Mouse (Mus musculus) ZHBTc4 (cell line): ENCODE data around the gene Derl3.

Experiments
- DNase-seq: peaks from one replicate; pipeline ENCODE4 v3.0.0-alpha.2; 2011; ENCODE audit warnings: low read depth, low spot score

The Derl3 gene

GRCm38 (mm10) chr10:75941042-75941824, 48.0 kb downstream of the Derl3 start:
- peak; percentile 59 for DNase-seq

GRCm38 (mm10) chr10:75942736-75943477, 49.7 kb downstream of the Derl3 start, which contains the start of gene Vpreb3:
Vpreb3 (plus strand) TSS chr10:75943057.
- DNase-seq, result no peak

- DNase-seq, result no peak
Observed at GRCm38 (mm10) chr10:75944066-75944772, 51.0 kb downstream of the Derl3 start.

GRCm38 (mm10) chr10:75945213-75945612, 52.0 kb downstream of the Derl3 start:
- DNase-seq, result no peak
